ENCODE assay signal across 11 mouse cellular contexts in the genomic region with DNA sequence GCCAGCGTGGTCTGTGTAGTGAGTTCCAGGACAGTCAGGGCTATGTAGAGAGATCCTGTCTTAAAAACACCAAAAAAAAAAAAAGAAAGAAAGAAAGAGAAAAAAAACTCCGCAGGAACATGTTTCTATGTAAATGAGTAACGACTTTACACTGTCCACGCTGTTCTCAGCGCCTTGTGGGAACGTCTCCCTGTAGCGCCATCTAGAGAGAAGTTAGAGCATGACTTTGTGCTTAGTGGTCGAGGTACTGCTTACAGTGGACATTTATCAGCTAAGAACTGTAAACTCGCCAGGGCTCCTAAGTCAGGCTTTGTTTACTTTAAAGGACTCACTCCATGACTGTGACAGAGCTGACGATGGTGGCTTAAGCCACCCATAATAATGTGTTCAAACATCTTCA. TPM values are rescaled to one million over a fixed set of nuclear protein-coding genes. Genes with fewer than 3 reads are reported as not detected.
DNase-seq lines count a peak whose midpoint lies in the region; ATAC-seq and TF ChIP-seq lines count a peak whose summit lies in the region.
"Had no signal": no experiment of that assay in that cellular context is flagged by ENCODE, and none has a peak within 500 bp of the region (broad histone marks: within the 10 kb centered on the region; RNA-seq: fewer than 3 reads in every experiment).

No protein-coding gene starts in this region.

- H3K27me3 ChIP-seq in cerebellum, adult 2 months (ENCODE audit: control insufficient read depth, insufficient read depth, low read length), result no peaks in the 10 kb centered on the region
- no peaks in the 10 kb centered on the region for H3K27me3 ChIP-seq in kidney, postnatal 0 days (ENCODE audit: insufficient read depth, low read length)
- H3K27me3 ChIP-seq in testis, adult 2 months (ENCODE audit: control insufficient read depth, insufficient read depth, low read length), result no peaks in the 10 kb centered on the region
- H3K27me3 ChIP-seq in stomach, postnatal 0 days (ENCODE audit: control insufficient read depth, insufficient read depth, low read length), result no peaks in the 10 kb centered on the region
- H3K27me3 ChIP-seq: embryonic facial prominence, embryonic 13.5 days had no signal

- no peaks in the 10 kb centered on the region for H3K9me3 ChIP-seq in kidney, postnatal 0 days (replicated peaks; ENCODE audit: low read length)
- no peaks in the 10 kb centered on the region for H3K9me3 ChIP-seq in stomach, postnatal 0 days (ENCODE audit: control insufficient read depth, low read length)
- H3K9me3 ChIP-seq: embryonic facial prominence, embryonic 13.5 days had no signal

- no peak for ATAC-seq in kidney, postnatal 0 days (replicated peaks; ENCODE audit: low FRiP score, low read depth)
- peak; percentile 65; the same call in 1 of the 2 replicates for ATAC-seq in stomach, postnatal 0 days (ENCODE audit: low FRiP score, low TSS enrichment)

- peaks cover 60% of the 10 kb centered on the region for H3K36me3 ChIP-seq in kidney, postnatal 0 days (ENCODE audit: insufficient read depth, low read length)
- peaks cover 2% of the 10 kb centered on the region for H3K36me3 ChIP-seq in testis, adult 2 months (ENCODE audit: control insufficient read depth, insufficient read depth, low read length)
- H3K36me3 ChIP-seq in stomach, postnatal 0 days (ENCODE audit: control insufficient read depth, insufficient read depth, low read length), result peaks cover 23% of the 10 kb centered on the region

- WGBS in cerebellum, adult 2 months, result 74% methylated on average over 10 of the region's 10 CpGs
- 72% methylated on average over 10 of the region's 10 CpGs for whole genome bisulfite sequencing in kidney, postnatal 0 days
- 64% methylated on average over 10 of the region's 10 CpGs for WGBS in stomach, postnatal 0 days

- peaks cover 16% of the 10 kb centered on the region for H3K4me1 ChIP-seq in cerebellum, adult 2 months (ENCODE audit: control insufficient read depth, insufficient read depth, low read length)
- H3K4me1 ChIP-seq in kidney, postnatal 0 days (replicated peaks; ENCODE audit: insufficient read depth, low read length), result no peaks in the 10 kb centered on the region
- H3K4me1 ChIP-seq in testis, adult 2 months (ENCODE audit: control insufficient read depth, insufficient read depth, low read length), result no peaks in the 10 kb centered on the region
- no peaks in the 10 kb centered on the region for H3K4me1 ChIP-seq in stomach, postnatal 0 days (replicated peaks; ENCODE audit: control insufficient read depth, insufficient read depth)
- H3K4me1 ChIP-seq: embryonic facial prominence, embryonic 13.5 days had no signal

- TF ChIP-seq CTCF in cerebellum, adult 2 months (IDR thresholded peaks at IDR 0.05; ENCODE audit: borderline replicate concordance, insufficient read depth, low read depth, low read length), result peak; percentile 28; the same call in 1 of the 2 replicates
- peak; percentile 43 for TF ChIP-seq CTCF in kidney, postnatal 0 days (IDR thresholded peaks at IDR 0.05; ENCODE audit: low read depth)
- TF ChIP-seq CTCF in testis, adult 2 months (IDR thresholded peaks at IDR 0.05; ENCODE audit: control insufficient read depth, insufficient read depth, insufficient replicate concordance, low read depth, low read length), result peak; percentile 14; the same call in 1 of the 2 replicates
- peak; percentile 63 for TF ChIP-seq CTCF in stomach, postnatal 0 days (IDR thresholded peaks at IDR 0.05; ENCODE audit: low read depth)

- H3K27ac ChIP-seq in cerebellum, adult 2 months (ENCODE audit: insufficient read depth, low read length), result no peak overlapping the region
- H3K27ac ChIP-seq in kidney, postnatal 0 days, result no peak overlapping the region
- H3K27ac ChIP-seq in testis, adult 2 months (ENCODE audit: control insufficient read depth, insufficient read depth, low read depth, low read length), result no peak overlapping the region
- H3K27ac ChIP-seq in stomach, postnatal 0 days (replicated peaks), result no peak overlapping the region
- H3K27ac ChIP-seq: embryonic facial prominence, embryonic 13.5 days had no signal

- no peak for DNase-seq in cerebellum, adult 2 months
- no peak for DNase-seq in cerebellum, adult 9-10 months
- DNase-seq in kidney, postnatal 0 days (ENCODE audit: low spot score), result peak; percentile 23
- no peak for DNase-seq in kidney, adult 18-20 months
- no peak for DNase-seq in testis, postnatal 10 days (ENCODE audit: low spot score)
- no peak for DNase-seq in stomach, postnatal 0 days (ENCODE audit: low spot score)
- no peak for DNase-seq in left cerebral cortex, postnatal 25 days (ENCODE audit: low spot score in 2 of 2)
- DNase-seq: B cell, adult 2 months; kidney, postnatal 25 days had no signal

- intact Hi-C loops in left cerebral cortex, postnatal 25 days (cut with DNase I), result no loop called here

- no peak overlapping the region for H3K4me3 ChIP-seq in cerebellum, adult 2 months (replicated peaks; ENCODE audit: insufficient read depth, low read depth, low read length)
- no peak overlapping the region for H3K4me3 ChIP-seq in kidney, postnatal 0 days (replicated peaks; ENCODE audit: low read depth, low read length)
- no peak overlapping the region for H3K4me3 ChIP-seq in testis, adult 2 months (ENCODE audit: control insufficient read depth, low read depth, low read length)
- H3K4me3 ChIP-seq in stomach, postnatal 0 days (ENCODE audit: low read depth, low read length), result no peak overlapping the region
- H3K4me3 ChIP-seq: embryonic facial prominence, embryonic 13.5 days had no signal

- H3K9ac ChIP-seq in kidney, postnatal 0 days (ENCODE audit: low read depth, low read length), result no peak overlapping the region
- H3K9ac ChIP-seq in stomach, postnatal 0 days (ENCODE audit: low read length), result no peak overlapping the region
- H3K9ac ChIP-seq: embryonic facial prominence, embryonic 13.5 days had no signal

- TF ChIP-seq POLR2A in cerebellum, adult 2 months (IDR thresholded peaks at IDR 0.05; ENCODE audit: borderline replicate concordance, insufficient read depth, low read length), result no peak
- TF ChIP-seq POLR2A in testis, adult 2 months (IDR thresholded peaks at IDR 0.05; ENCODE audit: control insufficient read depth, low read depth, low read length), result no peak

- no peak overlapping the region for H3K4me2 ChIP-seq in kidney, postnatal 0 days (ENCODE audit: low read length)
- H3K4me2 ChIP-seq in stomach, postnatal 0 days (replicated peaks; ENCODE audit: low read depth), result no peak overlapping the region
- H3K4me2 ChIP-seq: embryonic facial prominence, embryonic 13.5 days had no signal

- TF ChIP-seq EP300 in stomach, postnatal 0 days (optimal IDR thresholded peaks at IDR 0.05), result no peak

RNA-seq across cellular contexts. Expression of a gene that starts 14.2 kb away (rescaled TPM):
- 114 and 115 TPM in 2 replicates for polyA plus RNA-seq in cerebellum, adult 2 months (2012; rRNA removed)
- polyA plus RNA-seq in kidney, postnatal 0 days (2015; fragmentation: Nextera tagmentation; extraction: Ambion mirVana), result 108 and 130 TPM in 2 replicates
- 24.5 and 29.3 TPM in 2 replicates for polyA plus RNA-seq in testis, adult 2 months (2012; rRNA removed)
- polyA plus RNA-seq in stomach, postnatal 0 days (2015; fragmentation: Nextera tagmentation; extraction: Ambion mirVana), result 61.8 and 64.0 TPM in 2 replicates
- total RNA-seq in left cerebral cortex, postnatal 25 days (2021), result 10 to 100 TPM; 70.3 to 76.6 TPM

RNA-seq across cellular contexts. Expression of a gene that starts 16.7 kb away (rescaled TPM):
- 40.4 and 42.0 TPM in 2 replicates for polyA plus RNA-seq in cerebellum, adult 2 months (2012; rRNA removed)
- 101 and 106 TPM in 2 replicates for polyA plus RNA-seq in kidney, postnatal 0 days (2015; fragmentation: Nextera tagmentation; extraction: Ambion mirVana)
- 13.7 and 15.3 TPM in 2 replicates for polyA plus RNA-seq in testis, adult 2 months (2012; rRNA removed)
- 58.0 and 68.5 TPM in 2 replicates for polyA plus RNA-seq in stomach, postnatal 0 days (2015; fragmentation: Nextera tagmentation; extraction: Ambion mirVana)
- total RNA-seq in left cerebral cortex, postnatal 25 days (2021), result 10 to 100 TPM; 68.5 to 69.0 TPM

RNA-seq across cellular contexts. Expression of a gene that starts 17.0 kb away (rescaled TPM):
- polyA plus RNA-seq in cerebellum, adult 2 months (2012; rRNA removed), result 27.2 and 27.6 TPM in 2 replicates
- polyA plus RNA-seq in kidney, postnatal 0 days (2015; fragmentation: Nextera tagmentation; extraction: Ambion mirVana), result 31.4 and 33.6 TPM in 2 replicates
- polyA plus RNA-seq in testis, adult 2 months (2012; rRNA removed), result 8.5 and 12.0 TPM in 2 replicates
- polyA plus RNA-seq in stomach, postnatal 0 days (2015; fragmentation: Nextera tagmentation; extraction: Ambion mirVana), result 25.5 and 26.6 TPM in 2 replicates
- total RNA-seq in left cerebral cortex, postnatal 25 days (2021), result 10 to 100 TPM; 29.8 to 31.4 TPM
